Mouse (Mus musculus): ENCODE data around the gene Ahcy.
"Not testable (repeated sequence)": the region's sequence is repeated elsewhere in the genome, so short reads cannot be mapped to it uniquely, and the experiment has no call there.

The Ahcy gene

GRCm38 (mm10) chr2:155074766-155075330, 551 bp upstream of the Ahcy start:
- DNase-seq (ENCODE audit: low read depth, low spot score) = peak; percentile 57

GRCm38 (mm10) chr2:155073347-155073746, 950 bp downstream of the Ahcy start:
- DNase-seq (ENCODE audit: low read depth, low spot score) = no peak

DNA sequence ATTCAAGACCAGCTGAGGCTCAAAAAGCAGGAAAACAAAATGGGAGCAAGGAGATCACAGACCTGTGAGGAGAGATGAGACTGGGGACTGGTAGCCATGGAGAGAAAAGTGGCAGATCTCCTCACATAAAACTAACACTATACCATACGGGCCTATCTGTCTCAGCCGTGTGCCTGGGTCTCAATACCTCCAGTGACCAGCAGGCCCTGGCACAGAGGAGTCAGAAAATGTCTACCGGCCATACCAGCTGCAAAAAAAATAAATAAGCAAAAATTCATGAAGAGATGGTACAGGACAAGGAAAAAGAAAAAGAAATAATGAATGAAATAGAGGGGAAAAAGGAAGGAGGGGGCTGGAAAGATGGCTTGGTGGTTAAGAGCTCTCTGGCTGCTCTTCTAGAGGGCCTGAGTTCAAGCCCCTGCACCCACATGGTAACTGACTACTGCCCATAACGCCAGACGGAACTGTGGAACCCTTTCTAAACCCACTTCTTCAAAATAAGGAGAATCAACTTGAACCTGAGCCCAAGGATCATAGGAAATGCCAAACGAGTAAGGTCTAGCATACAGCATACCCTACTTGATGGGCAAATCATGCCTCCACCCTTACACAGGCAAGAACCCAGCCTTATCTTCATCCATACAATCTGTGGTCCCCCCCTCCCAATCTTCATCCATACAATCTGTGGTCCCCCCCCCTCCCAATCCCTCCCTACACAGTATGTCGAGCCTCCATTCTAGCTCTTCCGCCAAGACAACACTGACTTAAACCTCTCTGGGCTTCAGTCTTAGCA, 1.7 kb downstream of the Ahcy start:
- DNase-seq (ENCODE audit: low read depth, low spot score) = no peak

DNA sequence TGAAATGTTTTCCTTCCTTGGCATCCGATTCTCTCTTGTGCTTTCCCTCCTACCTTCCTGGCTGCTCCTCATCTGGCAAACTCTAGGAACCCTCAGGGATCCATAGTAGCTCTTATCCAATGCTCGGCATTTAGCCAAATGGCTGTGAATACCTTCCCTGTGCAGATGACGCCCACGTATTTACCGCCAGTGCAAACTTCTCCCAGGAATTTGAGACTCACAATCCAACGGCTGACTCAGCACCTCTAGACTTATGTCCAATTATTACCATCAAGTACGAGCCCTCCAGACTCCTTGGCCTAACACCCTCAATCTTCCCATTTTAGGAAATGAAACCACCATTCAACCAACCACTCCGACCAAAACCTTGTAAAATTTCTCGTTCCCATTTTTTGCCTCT, 3.3 kb downstream of the Ahcy start:
- DNase-seq (ENCODE audit: low read depth, low spot score) = no peak

DNA sequence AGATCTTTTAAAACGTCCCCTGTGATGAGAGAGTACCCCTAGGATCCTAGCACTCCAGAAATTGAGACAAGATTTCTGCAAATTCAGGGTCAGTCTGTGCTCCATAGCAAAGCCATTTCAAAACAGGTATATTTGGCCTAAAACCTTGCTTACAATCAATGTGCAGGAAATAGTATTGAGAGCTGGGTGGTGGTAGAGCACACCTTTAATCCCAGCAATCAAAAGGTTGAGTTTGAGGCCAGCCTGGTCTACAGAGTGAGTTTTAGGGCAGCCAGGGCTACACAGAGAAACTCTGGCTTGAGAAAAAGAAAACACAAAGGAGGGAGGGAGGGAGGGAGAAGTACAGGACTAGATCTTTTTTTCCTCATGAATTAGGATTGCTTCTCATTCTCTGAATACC, 16.9 kb downstream of the Ahcy start:
- no peak for DNase-seq (ENCODE audit: low read depth, low spot score)

DNA sequence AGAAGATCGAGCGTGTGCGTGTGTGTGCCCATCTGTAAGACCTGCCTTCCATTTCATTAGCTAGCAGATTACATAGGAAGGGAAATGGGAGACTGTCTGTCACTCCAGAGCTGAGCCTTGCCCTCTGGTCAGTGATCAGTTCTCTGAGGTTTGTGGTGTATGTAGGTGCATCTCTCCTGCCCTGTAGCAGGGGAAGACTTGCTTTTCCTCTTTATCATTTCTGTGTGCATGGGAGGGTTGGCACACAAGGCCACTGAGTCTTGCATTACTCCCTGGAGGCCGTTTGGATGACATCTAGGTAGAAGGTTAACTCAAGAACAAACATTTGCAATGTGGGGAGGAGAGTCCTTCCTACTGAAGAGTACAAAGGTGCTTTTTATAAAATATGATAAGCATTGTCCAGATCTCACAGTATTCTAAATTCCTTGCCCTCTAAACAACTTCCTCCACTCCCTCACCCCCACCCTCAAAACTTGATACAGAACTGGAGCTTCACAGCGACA, 18.2 kb downstream of the Ahcy start:
- DNase-seq (ENCODE audit: low read depth, low spot score) = no peak

DNA sequence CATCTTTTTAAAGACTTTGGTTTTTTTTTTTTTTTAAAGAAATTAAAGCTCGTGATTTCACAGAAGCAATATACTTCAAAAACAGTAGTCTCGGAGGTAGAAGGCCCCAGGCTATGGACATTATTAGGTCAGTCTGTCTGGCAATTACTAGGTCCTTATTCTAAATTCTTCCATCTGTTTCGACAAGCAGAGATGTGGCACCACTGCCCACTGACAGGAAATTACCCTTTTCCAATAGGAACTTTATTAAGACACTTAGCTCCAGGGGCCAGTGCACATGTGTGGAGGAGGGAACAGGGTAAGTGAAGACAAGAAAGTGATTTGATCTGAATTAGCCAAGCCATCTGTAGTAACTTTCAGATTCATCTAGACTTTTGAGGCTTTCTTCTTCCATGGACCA, 19.6 kb downstream of the Ahcy start:
- peak; percentile 84 for DNase-seq (ENCODE audit: low read depth, low spot score)

DNA sequence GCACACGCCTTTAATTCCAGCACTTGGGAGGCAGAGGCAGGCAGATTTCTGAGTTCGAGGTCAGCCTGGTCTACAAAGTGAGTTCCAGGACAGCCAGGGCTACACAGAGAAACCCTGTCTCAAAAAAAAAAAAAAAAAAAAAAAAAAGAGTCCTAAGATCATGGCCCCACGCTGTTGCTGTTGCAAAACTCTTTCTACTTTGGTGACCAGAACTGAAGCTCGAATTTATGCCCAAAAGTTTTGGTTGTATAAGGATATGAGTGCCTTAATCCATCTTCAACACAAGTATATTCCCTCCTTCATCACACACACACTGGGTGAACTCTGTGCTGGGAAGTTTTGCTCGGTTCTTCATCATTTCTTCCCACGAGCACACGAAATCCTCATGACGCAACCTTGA, 20.8 kb downstream of the Ahcy start:
- DNase-seq (ENCODE audit: low read depth, low spot score) = not testable (repeated sequence)

- DNase-seq (ENCODE audit: low read depth, low spot score) = no peak
Observed at GRCm38 (mm10) chr2:155052681-155053080, 21.6 kb downstream of the Ahcy start.

GRCm38 (mm10) chr2:155051622-155052351, 22.5 kb downstream of the Ahcy start:
- no peak for DNase-seq (ENCODE audit: low read depth, low spot score)

- DNase-seq (ENCODE audit: low read depth, low spot score) = peak; percentile 97
Observed at GRCm38 (mm10) chr2:155050504-155051236, 23.6 kb downstream of the Ahcy start.

- DNase-seq (ENCODE audit: low read depth, low spot score) = no peak
Observed at GRCm38 (mm10) chr2:155050108-155050503, 24.2 kb downstream of the Ahcy start.

DNA sequence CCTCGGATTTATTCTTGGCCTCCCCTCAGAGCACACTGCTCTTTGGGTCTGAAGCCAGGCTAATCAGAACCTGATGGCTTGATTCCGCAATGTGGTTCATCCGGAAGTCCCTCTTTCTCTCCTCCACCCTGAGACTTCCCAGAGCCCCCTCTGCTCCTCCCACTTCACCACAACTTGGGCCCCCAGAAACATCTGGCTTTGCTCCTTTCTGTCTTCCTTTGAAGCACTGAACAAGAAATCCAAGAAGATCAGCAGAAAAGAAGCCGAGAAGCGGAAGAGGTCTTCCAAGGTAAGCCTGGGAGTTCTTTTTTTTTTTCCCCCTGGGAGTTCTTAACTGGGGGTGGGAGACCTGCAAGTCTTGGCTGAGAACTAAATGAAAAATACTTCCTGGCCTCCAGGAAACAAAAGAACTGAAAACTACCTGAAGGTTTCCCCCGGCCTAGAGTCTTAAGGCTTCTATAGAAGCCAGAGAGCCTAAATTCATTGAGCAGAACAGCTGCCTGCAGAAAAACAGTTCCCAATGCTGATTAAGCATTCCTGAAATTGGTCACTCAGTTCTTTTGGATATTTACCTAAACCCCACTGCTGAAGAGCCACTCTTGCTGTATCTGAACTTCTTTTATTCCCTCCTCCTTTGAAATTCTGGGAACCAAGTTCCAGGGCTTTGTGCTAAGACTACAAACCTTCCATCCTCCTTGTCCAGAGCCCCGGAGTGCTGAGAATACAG, 26.7 kb downstream of the Ahcy start:
- peak; percentile 74 for DNase-seq (ENCODE audit: low read depth, low spot score)

- DNase-seq (ENCODE audit: low read depth, low spot score) = no peak
Observed at GRCm38 (mm10) chr2:155046803-155047202, 27.5 kb downstream of the Ahcy start.

DNA sequence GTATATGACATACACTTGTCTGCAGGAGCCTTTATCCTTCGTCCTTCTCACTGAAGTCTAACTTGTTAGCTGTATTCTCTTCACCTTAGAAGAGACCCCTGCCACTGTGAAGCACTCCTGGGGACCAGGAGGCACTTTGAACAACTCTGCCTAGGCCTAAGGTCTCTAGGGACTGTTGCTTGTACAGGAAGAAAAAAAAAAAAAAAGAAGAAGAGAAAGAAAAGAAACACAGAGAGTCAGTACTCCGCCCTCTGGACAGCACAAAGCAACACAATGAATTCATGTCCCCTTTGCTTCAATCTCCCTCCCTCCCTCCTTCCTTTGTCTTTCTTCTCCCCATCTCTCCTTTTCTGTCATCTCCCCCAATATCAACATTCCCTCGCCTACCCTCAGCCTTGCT, 29.2 kb downstream of the Ahcy start:
- no peak for DNase-seq (ENCODE audit: low read depth, low spot score)

DNA sequence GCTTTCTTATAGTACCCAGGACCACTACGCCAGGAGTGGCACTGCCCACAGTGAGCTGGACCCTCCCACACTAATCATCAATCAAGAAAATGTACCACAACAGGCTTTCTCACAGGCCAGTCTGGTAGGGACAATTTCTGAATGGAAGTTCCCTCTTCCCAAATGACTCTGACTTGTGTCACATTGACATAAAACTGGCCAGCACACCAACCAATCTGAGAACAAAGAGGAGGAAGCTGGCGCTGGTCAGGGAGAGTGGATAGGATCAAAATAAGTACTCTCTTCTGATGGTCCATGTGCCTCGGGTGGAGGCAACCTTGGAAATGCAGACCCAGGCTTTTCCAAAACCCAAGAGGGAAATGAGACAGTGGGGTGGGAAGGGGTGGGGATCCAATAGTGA, 29.8 kb downstream of the Ahcy start:
- DNase-seq (ENCODE audit: low read depth, low spot score) = no peak

DNA sequence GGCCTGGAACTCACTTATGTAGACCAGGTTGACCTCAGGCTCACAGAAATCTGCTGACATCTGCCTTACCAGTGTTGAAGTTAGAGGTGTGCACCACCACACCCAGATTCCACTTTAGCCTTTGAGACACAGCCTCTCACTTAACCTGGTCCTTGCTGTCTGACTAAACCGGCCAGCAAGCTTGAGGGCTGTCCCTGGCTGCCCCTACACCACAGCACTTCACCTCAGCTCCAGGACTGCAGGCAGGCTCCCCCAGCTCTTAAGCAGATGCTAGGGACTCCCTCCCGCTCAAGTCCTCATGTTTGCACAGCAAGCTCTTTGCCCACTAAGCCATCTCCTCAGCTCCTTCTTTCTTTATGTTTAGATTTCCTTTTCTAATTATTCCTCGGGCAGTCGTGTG, 34.3 kb downstream of the Ahcy start:
- DNase-seq (ENCODE audit: low read depth, low spot score) = no peak

DNA sequence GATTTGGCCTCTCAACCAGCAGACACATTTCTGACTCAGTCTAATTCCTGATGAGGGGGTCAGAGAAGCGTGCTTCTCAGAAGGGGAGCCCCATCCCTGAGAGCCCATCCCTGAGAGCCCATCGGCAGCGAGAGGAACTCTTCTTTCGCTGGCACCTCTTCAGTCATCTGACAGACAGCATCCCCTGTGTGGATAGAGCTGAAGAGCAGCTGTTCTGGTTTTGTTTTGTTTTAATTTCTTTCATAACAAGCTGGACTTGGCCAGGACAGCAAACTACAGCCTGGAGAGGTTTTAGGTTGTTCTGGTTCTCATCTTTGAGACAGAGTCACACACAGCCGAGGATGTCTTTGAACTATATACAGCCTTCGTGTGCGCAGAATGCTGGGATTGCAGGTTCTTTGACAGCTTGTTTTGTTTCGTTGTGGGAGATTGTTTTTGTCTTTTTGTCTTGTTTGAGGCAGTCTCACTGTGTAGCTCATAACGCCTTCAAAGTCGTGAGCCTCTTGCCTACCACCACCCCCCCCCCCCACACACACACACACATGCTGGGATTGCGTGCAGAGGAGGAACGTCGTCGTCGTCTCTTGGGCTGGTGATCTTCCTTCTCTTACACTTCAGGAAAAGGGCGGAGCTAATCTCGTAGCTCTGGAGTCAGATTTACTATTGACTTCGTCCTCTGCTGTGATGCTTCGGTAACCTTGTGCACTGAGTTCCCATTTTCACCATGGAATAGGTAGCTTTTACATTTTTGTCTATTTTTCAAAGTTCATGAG, 41.2 kb downstream of the Ahcy start:
- DNase-seq (ENCODE audit: low read depth, low spot score) = no peak

- no peak for DNase-seq (ENCODE audit: low read depth, low spot score)
Observed at GRCm38 (mm10) chr2:155030831-155031230, 43.5 kb downstream of the Ahcy start.

- not testable (repeated sequence) for DNase-seq (ENCODE audit: low read depth, low spot score)
Observed at GRCm38 (mm10) chr2:155020247-155020826, 54.0 kb downstream of the Ahcy start.
